Mouse (Mus musculus): ENCODE results near the gene Syne1. TPM values are rescaled to one million over a fixed set of nuclear protein-coding genes. Genes with fewer than 3 reads are reported as not detected.

Gene Syne1
- total and polyA plus RNA-seq, 2 experiments: 9.6 to 26.4 TPM

- no peak for TF ChIP-seq POLR2A (IDR thresholded peaks at IDR 0.05; ENCODE audit: extremely low read depth, insufficient read depth, low read length)
- no peak for TF ChIP-seq CTCF (IDR thresholded peaks at IDR 0.05; ENCODE audit: low read depth, low read length)
- Histone ChIP-seq H3K27me3 (ENCODE audit: control insufficient read depth, insufficient read depth, low read length) (no peaks in the 10 kb centered on the region), H3K9ac (ENCODE audit: low read depth, low read length) (no peak overlapping the region), H3K79me2 (ENCODE audit: control insufficient read depth, insufficient read depth, low read length) (no peaks in the 10 kb centered on the region), H3K4me3 (ENCODE audit: insufficient read depth, low read depth, low read length) (no peak overlapping the region), H3K27ac (replicated peaks; ENCODE audit: insufficient read depth, low read depth, low read length) (no peak overlapping the region), H3K36me3 (ENCODE audit: control insufficient read depth, insufficient read depth, low read length) (peaks cover 47% of the 10 kb centered on the region), H3K4me1 (ENCODE audit: control insufficient read depth, insufficient read depth, low read length) (no peaks in the 10 kb centered on the region)
- 93% methylated on average over 5 of the region's 5 CpGs for WGBS
- DNase-seq (ENCODE audit: extremely low read depth, low read depth, low spot score): no peak
Measured at GRCm38 (mm10) chr10:5045671-5046070, 505.6 kb downstream of the Syne1 start.

- Histone ChIP-seq H3K4me1 (ENCODE audit: control insufficient read depth, insufficient read depth, low read length) (no peaks in the 10 kb centered on the region), H3K9ac (ENCODE audit: low read depth, low read length) (no peak overlapping the region), H3K79me2 (ENCODE audit: control insufficient read depth, insufficient read depth, low read length) (no peaks in the 10 kb centered on the region), H3K27ac (replicated peaks; ENCODE audit: insufficient read depth, low read depth, low read length) (no peak overlapping the region), H3K27me3 (ENCODE audit: control insufficient read depth, insufficient read depth, low read length) (no peaks in the 10 kb centered on the region), H3K36me3 (ENCODE audit: control insufficient read depth, insufficient read depth, low read length) (peaks cover 47% of the 10 kb centered on the region), H3K4me3 (ENCODE audit: insufficient read depth, low read depth, low read length) (no peak overlapping the region)
- 96% methylated on average over 7 of the region's 7 CpGs for WGBS
- no peak for TF ChIP-seq POLR2A (IDR thresholded peaks at IDR 0.05; ENCODE audit: extremely low read depth, insufficient read depth, low read length)
- TF ChIP-seq CTCF (IDR thresholded peaks at IDR 0.05; ENCODE audit: low read depth, low read length): no peak
- DNase-seq (ENCODE audit: extremely low read depth, low read depth, low spot score): no peak
Measured at GRCm38 (mm10) chr10:5045213-5045612, 506.1 kb downstream of the Syne1 start.

GRCm38 (mm10) chr10:5044481-5044880, 506.8 kb downstream of the Syne1 start:
- no peak overlapping the region for H3K4me3 ChIP-seq (ENCODE audit: insufficient read depth, low read depth, low read length)
- H3K4me1 ChIP-seq (ENCODE audit: control insufficient read depth, insufficient read depth, low read length): no peaks in the 10 kb centered on the region
- DNase-seq (ENCODE audit: extremely low read depth, low read depth, low spot score): no peak
- H3K27me3 ChIP-seq (ENCODE audit: control insufficient read depth, insufficient read depth, low read length): no peaks in the 10 kb centered on the region
- no peak overlapping the region for H3K27ac ChIP-seq (replicated peaks; ENCODE audit: insufficient read depth, low read depth, low read length)
- H3K79me2 ChIP-seq (ENCODE audit: control insufficient read depth, insufficient read depth, low read length): no peaks in the 10 kb centered on the region
- no peak overlapping the region for H3K9ac ChIP-seq (ENCODE audit: low read depth, low read length)
- TF ChIP-seq POLR2A (IDR thresholded peaks at IDR 0.05; ENCODE audit: extremely low read depth, insufficient read depth, low read length): no peak
- no peak for TF ChIP-seq CTCF (IDR thresholded peaks at IDR 0.05; ENCODE audit: low read depth, low read length)
- H3K36me3 ChIP-seq (ENCODE audit: control insufficient read depth, insufficient read depth, low read length): peaks cover 49% of the 10 kb centered on the region
- WGBS: 89% methylated on average over 8 of the region's 8 CpGs

DNA sequence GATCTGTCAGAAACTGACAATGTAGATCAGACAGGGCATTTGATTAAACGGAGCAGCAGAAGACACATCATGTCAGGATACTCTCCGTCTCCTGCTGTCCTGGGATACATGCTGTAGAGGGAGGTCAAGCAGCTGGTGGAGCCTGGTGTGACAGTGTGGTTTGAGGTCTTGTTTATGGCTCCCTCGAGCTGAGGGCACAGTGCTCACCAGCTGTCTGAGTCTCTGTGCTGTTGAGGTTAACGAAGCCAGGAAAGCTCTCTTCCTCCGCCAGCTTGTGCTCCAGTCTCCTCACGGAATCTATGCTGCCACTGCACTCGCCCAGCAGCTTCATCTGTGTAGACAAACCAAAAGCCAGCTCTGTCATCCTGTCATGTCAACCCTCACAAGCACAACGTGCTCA, 510.0 kb downstream of the Syne1 start:
- Histone ChIP-seq H3K27ac (replicated peaks; ENCODE audit: insufficient read depth, low read depth, low read length) (no peak overlapping the region), H3K4me1 (ENCODE audit: control insufficient read depth, insufficient read depth, low read length) (no peaks in the 10 kb centered on the region), H3K27me3 (ENCODE audit: control insufficient read depth, insufficient read depth, low read length) (no peaks in the 10 kb centered on the region), H3K4me3 (ENCODE audit: insufficient read depth, low read depth, low read length) (no peak overlapping the region), H3K36me3 (ENCODE audit: control insufficient read depth, insufficient read depth, low read length) (peaks cover 43% of the 10 kb centered on the region), H3K79me2 (ENCODE audit: control insufficient read depth, insufficient read depth, low read length) (no peaks in the 10 kb centered on the region), H3K9ac (ENCODE audit: low read depth, low read length) (no peak overlapping the region)
- TF ChIP-seq POLR2A (IDR thresholded peaks at IDR 0.05; ENCODE audit: extremely low read depth, insufficient read depth, low read length): no peak
- no peak for TF ChIP-seq CTCF (IDR thresholded peaks at IDR 0.05; ENCODE audit: low read depth, low read length)
- no peak for DNase-seq (ENCODE audit: extremely low read depth, low read depth, low spot score)
- 93% methylated on average over 8 of the region's 8 CpGs for WGBS

GRCm38 (mm10) chr10:5032192-5033048, 518.9 kb downstream of the Syne1 start:
- Histone ChIP-seq H3K79me2 (ENCODE audit: control insufficient read depth, insufficient read depth, low read length) (no peaks in the 10 kb centered on the region), H3K27ac (replicated peaks; ENCODE audit: insufficient read depth, low read depth, low read length) (no peak overlapping the region), H3K4me3 (ENCODE audit: insufficient read depth, low read depth, low read length) (no peak overlapping the region), H3K36me3 (ENCODE audit: control insufficient read depth, insufficient read depth, low read length) (peaks cover 51% of the 10 kb centered on the region), H3K9ac (ENCODE audit: low read depth, low read length) (no peak overlapping the region), H3K27me3 (ENCODE audit: control insufficient read depth, insufficient read depth, low read length) (no peaks in the 10 kb centered on the region), H3K4me1 (ENCODE audit: control insufficient read depth, insufficient read depth, low read length) (no peaks in the 10 kb centered on the region)
- DNase-seq (ENCODE audit: extremely low read depth, low read depth, low spot score): no peak
- 91% methylated on average over 15 of the region's 15 CpGs for WGBS
- TF ChIP-seq POLR2A (IDR thresholded peaks at IDR 0.05; ENCODE audit: extremely low read depth, insufficient read depth, low read length): no peak
- TF ChIP-seq CTCF (IDR thresholded peaks at IDR 0.05; ENCODE audit: low read depth, low read length): no peak

DNA sequence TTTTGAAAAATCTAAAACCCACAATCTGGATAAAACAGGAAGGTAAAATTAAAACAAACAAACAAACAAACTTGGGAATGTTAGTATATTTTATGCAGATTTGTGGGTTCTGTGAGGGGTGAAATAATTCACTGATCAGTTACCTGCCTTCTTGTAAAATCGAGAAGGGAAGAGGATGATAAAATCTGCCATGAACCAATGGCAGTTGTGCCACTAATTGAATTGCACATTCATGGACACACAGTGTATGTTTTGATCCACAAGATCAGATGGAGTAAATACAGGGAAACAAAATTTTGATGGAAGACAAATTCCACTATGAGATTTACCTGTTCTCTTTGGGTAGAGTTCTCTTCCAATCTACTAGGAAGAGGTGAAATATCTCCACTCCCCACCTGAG, 521.4 kb downstream of the Syne1 start:
- TF ChIP-seq POLR2A (IDR thresholded peaks at IDR 0.05; ENCODE audit: extremely low read depth, insufficient read depth, low read length) (no peak), CTCF (IDR thresholded peaks at IDR 0.05; ENCODE audit: low read depth, low read length) (no peak)
- no peaks in the 10 kb centered on the region for H3K27me3 ChIP-seq (ENCODE audit: control insufficient read depth, insufficient read depth, low read length)
- H3K4me3 ChIP-seq (ENCODE audit: insufficient read depth, low read depth, low read length): no peak overlapping the region
- H3K27ac ChIP-seq (replicated peaks; ENCODE audit: insufficient read depth, low read depth, low read length): no peak overlapping the region
- H3K36me3 ChIP-seq (ENCODE audit: control insufficient read depth, insufficient read depth, low read length): peaks cover 51% of the 10 kb centered on the region
- no peak for DNase-seq (ENCODE audit: extremely low read depth, low read depth, low spot score)
- H3K9ac ChIP-seq (ENCODE audit: low read depth, low read length): no peak overlapping the region
- H3K79me2 ChIP-seq (ENCODE audit: control insufficient read depth, insufficient read depth, low read length): no peaks in the 10 kb centered on the region
- WGBS: 88% methylated on average over 1 of the region's 1 CpGs
- no peaks in the 10 kb centered on the region for H3K4me1 ChIP-seq (ENCODE audit: control insufficient read depth, insufficient read depth, low read length)

Data from liver, adult 2 months (tissue).